Mouse (Mus musculus): ENCODE data around the gene Hbq1b. TPM values are rescaled to one million over a fixed set of nuclear protein-coding genes. Genes with fewer than 3 reads are reported as not detected.

Gene Hbq1b
- polyA plus RNA-seq, 1 experiment from 2014 or later, result 0.95 TPM

Other genes with a start within 250 kb of the Hbq1b start
- not detected in 2 replicates for gene Il9r, start 86.7 kb upstream of the Hbq1b start, polyA plus RNA-seq (2015; fragmentation: Nextera tagmentation; extraction: Ambion mirVana)
- gene Snrnp25, start 81.5 kb upstream of the Hbq1b start, polyA plus RNA-seq (2015; fragmentation: Nextera tagmentation; extraction: Ambion mirVana), result 49.5 and 50.4 TPM in 2 replicates
- gene Rhbdf1, start 64.7 kb upstream of the Hbq1b start, polyA plus RNA-seq (2015; fragmentation: Nextera tagmentation; extraction: Ambion mirVana), result 24.8 and 29.2 TPM in 2 replicates
- gene Mpg, start 60.5 kb upstream of the Hbq1b start, polyA plus RNA-seq (2015; fragmentation: Nextera tagmentation; extraction: Ambion mirVana), result 34.7 and 36.9 TPM in 2 replicates
- gene Nprl3, start 19.3 kb upstream of the Hbq1b start, polyA plus RNA-seq (2015; fragmentation: Nextera tagmentation; extraction: Ambion mirVana), result 33.5 and 43.9 TPM in 2 replicates
- gene Hba-x, start 10.6 kb upstream of the Hbq1b start, polyA plus RNA-seq (2015; fragmentation: Nextera tagmentation; extraction: Ambion mirVana), result 31.5 and 46.1 TPM in 2 replicates
- gene Hba-a1, start 3.5 kb upstream of the Hbq1b start, polyA plus RNA-seq (2015; fragmentation: Nextera tagmentation; extraction: Ambion mirVana), result 2,663 and 3,254 TPM in 2 replicates
- gene Hba-a2, start 9.5 kb downstream of the Hbq1b start, polyA plus RNA-seq (2015; fragmentation: Nextera tagmentation; extraction: Ambion mirVana), result 6,860 and 8,722 TPM in 2 replicates
- 0.83 and 2.3 TPM in 2 replicates for gene Hbq1a, start 13.1 kb downstream of the Hbq1b start, polyA plus RNA-seq (2015; fragmentation: Nextera tagmentation; extraction: Ambion mirVana)
- 20.8 and 21.1 TPM in 2 replicates for gene Sh3pxd2b, start 60.9 kb downstream of the Hbq1b start, polyA plus RNA-seq (2015; fragmentation: Nextera tagmentation; extraction: Ambion mirVana)
- gene Ubtd2, start 168.4 kb downstream of the Hbq1b start, polyA plus RNA-seq (2015; fragmentation: Nextera tagmentation; extraction: Ambion mirVana), result 46.6 and 46.9 TPM in 2 replicates
- 0.25 and 0.63 TPM in 2 replicates for gene Efcab9, start 245.1 kb downstream of the Hbq1b start, polyA plus RNA-seq (2015; fragmentation: Nextera tagmentation; extraction: Ambion mirVana)
- gene Stk10, start 246.3 kb downstream of the Hbq1b start, polyA plus RNA-seq (2015; fragmentation: Nextera tagmentation; extraction: Ambion mirVana), result 2.0 and 2.8 TPM in 2 replicates